Mouse (Mus musculus): ENCODE measurements around the gene Psph.

DNA sequence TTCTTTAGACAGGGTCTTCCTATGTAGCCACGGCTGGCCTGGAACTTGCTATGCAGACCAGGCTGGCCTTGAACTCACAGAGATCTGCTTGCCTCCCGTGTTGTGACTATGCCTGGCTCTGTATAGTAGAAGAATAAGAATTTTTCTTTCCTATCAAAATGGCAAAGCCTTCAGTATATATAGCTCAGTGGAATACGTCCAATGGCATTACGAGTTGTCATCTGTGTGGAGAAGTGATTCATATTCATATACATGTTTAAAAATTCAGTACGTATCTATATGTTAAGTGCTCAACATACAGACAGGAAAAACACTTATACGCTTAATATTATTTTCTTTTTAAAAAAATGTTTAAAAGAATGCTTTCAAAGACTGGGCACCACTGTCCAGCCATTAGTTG, 1.1 kb downstream of the Psph start:
- no peak for TF ChIP-seq POLR2A (IDR thresholded peaks at IDR 0.05; ENCODE audit: control insufficient read depth, extremely low read depth, insufficient read depth, low read length, poor library complexity)
- no peak for TF ChIP-seq CTCF (IDR thresholded peaks at IDR 0.05; ENCODE audit: borderline replicate concordance, control insufficient read depth, extremely low read depth, insufficient read depth, low read length, poor library complexity)
